Mouse (Mus musculus) CH12.LX (cell line): ENCODE measurements around the gene Gm15557. TPM values are rescaled to one million over a fixed set of nuclear protein-coding genes. Genes with fewer than 3 reads are reported as not detected.

Source experiments
- DNase-seq: peaks from one replicate; pipeline ENCODE4 v3.0.0-alpha.2; 2013; ENCODE audit errors: extremely low read depth
- H3K27ac ChIP-seq: 2 replicates; pipeline ENCODE4 v1.5.1; 2012; ENCODE audit warnings: low read depth, mild to moderate bottlenecking, control low read depth, moderate library complexity; ENCODE audit not compliant: insufficient read depth
- H3K27me3 ChIP-seq: replicated peaks from 2 replicates; pipeline ENCODE3; 2012; ENCODE audit warnings: inconsistent platforms
- H3K36me3 ChIP-seq, 2 experiments: replicated peaks in 1 of 2; 2 replicates each; pipeline versions ENCODE3 to v1.6.1; 2012; ENCODE audit warnings: inconsistent platforms in 1 of 2, low read length in 1 of 2, mild to moderate bottlenecking in 1 of 2, mixed read lengths in 1 of 2, moderate library complexity in 1 of 2; ENCODE audit not compliant: control insufficient read depth in 1 of 2, insufficient read depth in 1 of 2
- H3K4me1 ChIP-seq, 2 experiments: 2 replicates each; pipeline ENCODE4 v1.6.1; 2012; ENCODE audit warnings: inconsistent platforms in 1 of 2, moderate library complexity in 1 of 2; ENCODE audit not compliant: insufficient read depth in 2 of 2, control insufficient read depth in 1 of 2
- H3K4me2 ChIP-seq: 2 replicates; pipeline ENCODE4 v1.6.1; 2012; ENCODE audit warnings: low read depth, mild to moderate bottlenecking, control low read depth; ENCODE audit not compliant: poor library complexity, insufficient read depth, severe bottlenecking
- H3K4me3 ChIP-seq, 3 experiments: fragments of 150-350 bp in 1 of 3; sonication (generic) in 1 of 3; replicated peaks in 1 of 3; 2 replicates each; pipeline versions ENCODE3 to v1.5.1; 2011 to 2012; ENCODE audit warnings: low read depth in 2 of 3, low read length in 2 of 3, mild to moderate bottlenecking in 2 of 3, moderate library complexity in 2 of 3, control low read depth in 1 of 3, improper control_type of control experiment in 1 of 3, inconsistent platforms in 1 of 3, mixed read lengths in 1 of 3; ENCODE audit not compliant: poor library complexity in 1 of 3
- H3K79me2 ChIP-seq: replicated peaks from 2 replicates; pipeline ENCODE4 v1.6.1; 2012; ENCODE audit warnings: mild to moderate bottlenecking, moderate library complexity; ENCODE audit not compliant: control insufficient read depth, poor library complexity, insufficient read depth, severe bottlenecking; ENCODE audit errors: extremely low read depth
- H3K9ac ChIP-seq: 2 replicates; pipeline ENCODE4 v1.6.1; 2012; ENCODE audit warnings: low read depth, mild to moderate bottlenecking, control low read depth, moderate library complexity; ENCODE audit not compliant: insufficient read depth
- H3K9me3 ChIP-seq: replicated peaks from 2 replicates; pipeline ENCODE3; 2012; ENCODE audit warnings: low read length, inconsistent platforms, mixed read lengths
- ELF1 ChIP-seq: IDR thresholded peaks from 2 replicates; pipeline ENCODE4 v1.6.1; 2014; ENCODE audit warnings: low read depth, mild to moderate bottlenecking, inconsistent platforms, low read length, improper control_type of control experiment
- KAT2A ChIP-seq: IDR thresholded peaks from 2 replicates; pipeline ENCODE4 v1.6.1; 2012; ENCODE audit warnings: low read length, improper control_type of control experiment, inconsistent platforms; ENCODE audit not compliant: insufficient replicate concordance
- MAFK ChIP-seq: IDR thresholded peaks from 2 replicates; pipeline ENCODE4 v1.6.1; 2011; ENCODE audit warnings: low read length, improper control_type of control experiment; ENCODE audit not compliant: insufficient replicate concordance
- MAZ ChIP-seq: IDR thresholded peaks from 2 replicates; pipeline ENCODE4 v1.6.1; 2012; ENCODE audit warnings: low read depth, mild to moderate bottlenecking, inconsistent platforms, low read length, improper control_type of control experiment, moderate library complexity
- MXI1 ChIP-seq: IDR thresholded peaks from 2 replicates; pipeline ENCODE4 v1.6.1; 2011; ENCODE audit warnings: mild to moderate bottlenecking, low read depth, low read length, improper control_type of control experiment
- MYC ChIP-seq: IDR thresholded peaks from 2 replicates; pipeline ENCODE4 v1.6.1; 2011; ENCODE audit warnings: low read depth, mild to moderate bottlenecking, improper control_type of control experiment, low read length
- RAD21 ChIP-seq: IDR thresholded peaks from 2 replicates; pipeline ENCODE4 v1.6.1; 2011; ENCODE audit warnings: low read depth, mild to moderate bottlenecking, low read length, improper control_type of control experiment, moderate library complexity
- RCOR1 ChIP-seq: conservative IDR thresholded peaks from 2 replicates; pipeline ENCODE4 v1.6.1; 2012; ENCODE audit warnings: low read depth, mild to moderate bottlenecking, inconsistent platforms, low read length, improper control_type of control experiment
- SIN3A ChIP-seq: IDR thresholded peaks from 2 replicates; pipeline ENCODE4 v1.6.1; 2012; ENCODE audit warnings: low read length, improper control_type of control experiment, inconsistent platforms
- SMC3 ChIP-seq: IDR thresholded peaks from 2 replicates; pipeline ENCODE4 v1.6.1; 2011; ENCODE audit warnings: low read depth, low read length, improper control_type of control experiment
- TBP ChIP-seq: conservative IDR thresholded peaks from 2 replicates; pipeline ENCODE4 v1.6.1; 2011; ENCODE audit warnings: low read depth, low read length, improper control_type of control experiment
- UBTF ChIP-seq: IDR thresholded peaks from 2 replicates; pipeline ENCODE4 v1.6.1; 2012; ENCODE audit warnings: low read depth, mild to moderate bottlenecking, inconsistent platforms, low read length, improper control_type of control experiment, moderate library complexity
- USF1 ChIP-seq: IDR thresholded peaks from 2 replicates; pipeline ENCODE4 v1.6.1; 2014; ENCODE audit warnings: low read depth, mild to moderate bottlenecking, inconsistent platforms, low read length, improper control_type of control experiment
- ZNF384 ChIP-seq: IDR thresholded peaks from 2 replicates; pipeline ENCODE4 v1.6.1; 2012; ENCODE audit warnings: low read depth, low read length, improper control_type of control experiment, inconsistent platforms
- dilution Hi-C: fragments of 300-500 bp; cut with MboI; formaldehyde crosslinking; loops from 2 replicates; pipeline ENCODE4 v1.14.3; 2020; ENCODE audit warnings: low sequenced_read_pairs; ENCODE audit not compliant: extremely low pct_unique_long_range_greater_than_20kb, extremely low pct_ligation_motif_present
- in situ Hi-C: fragments of 300-500 bp; cut with MboI; formaldehyde crosslinking; loops from 3 replicates; pipeline ENCODE4 v1.14.3; 2019; ENCODE audit warnings: low sequenced_read_pairs, low pct_ligation_motif_present, low pct_unique_long_range_greater_than_20kb, mixed read lengths
- polyA plus RNA-seq: library from polyadenylated mRNA; unstranded; fragments of >175 nt; gene quantifications from 2 replicates; pipeline ENCODE4 v1.2.1, GENCODE M21; 2012; ENCODE audit warnings: low read depth; ENCODE audit not compliant: insufficient read length
- total RNA-seq, 2 experiments: library from RNA; depleted of rRNA; stranded (reverse); fragments of 300-350 nt in 1 of 2; fragments of >200 nt in 1 of 2; gene quantifications; 2 replicates each; pipeline ENCODE4 v1.2.3; 2012 to 2014

Gm15557 gene
- total and polyA plus RNA-seq, 3 experiments: not detected

- no peaks in the 10 kb centered on the region for H3K79me2 ChIP-seq
- DNase-seq: no peak
- dilution Hi-C loops (no loop called here), in situ Hi-C loops (no loop called here)
- no peak for TF ChIP-seq RAD21
- TF ChIP-seq ELF1: no peak
- no peak for TF ChIP-seq RCOR1
- TF ChIP-seq MYC: no peak
- TF ChIP-seq ZNF384: no peak
- H3K9ac ChIP-seq: no peak overlapping the region
- no peak overlapping the region for H3K4me2 ChIP-seq
- H3K4me1 ChIP-seq: no peaks in the 10 kb centered on the region
- no peak overlapping the region for H3K27ac ChIP-seq
- H3K36me3 ChIP-seq: peaks cover 18 to 81% of the 10 kb centered on the region in 2 experiments
- no peaks in the 10 kb centered on the region for H3K9me3 ChIP-seq
- no peaks in the 10 kb centered on the region for H3K27me3 ChIP-seq
- H3K4me3 ChIP-seq: no peak overlapping the region
Observed at GRCm38 (mm10) chr2:155895046-155895735, 45.3 kb upstream of the Gm15557 start.

- Histone ChIP-seq H3K4me3 (no peak overlapping the region), H3K9ac (no peak overlapping the region), H3K36me3 (peaks cover 33 to 81% of the 10 kb centered on the region in 2 experiments), H3K9me3 (no peaks in the 10 kb centered on the region), H3K27me3 (no peaks in the 10 kb centered on the region), H3K79me2 (no peaks in the 10 kb centered on the region), H3K27ac (no peak overlapping the region), H3K4me2 (no peak overlapping the region), H3K4me1 (peaks cover 0 to 17% of the 10 kb centered on the region in 2 experiments; a peak in 2 of 4 replicates)
- in situ Hi-C loops: no loop called here
- no peak for DNase-seq
- TF ChIP-seq TBP (no peak), SMC3 (no peak), MXI1 (no peak), MAFK (no peak), ELF1 (no peak), USF1 (no peak), SIN3A (no peak), MAZ (no peak), UBTF (no peak), KAT2A (no peak)
- dilution Hi-C loops: no loop called here
Observed at GRCm38 (mm10) chr2:155902989-155903631, 37.4 kb upstream of the Gm15557 start.
